Mouse (Mus musculus) mouse trophoblast stem cell (cell line): ENCODE data around the gene Ugt1a9.
"Not testable (repeated sequence)": the region's sequence is repeated elsewhere in the genome, so short reads cannot be mapped to it uniquely, and the experiment has no call there.

Source experiments
- in situ Hi-C, 2 experiments: fragments of 300-500 bp; cut with MseI, MboI; formaldehyde crosslinking; loops; 2 replicates in 1 of 2; 3 replicates in 1 of 2; pipeline ENCODE4 v1.15.1; 2025

Gene Ugt1a9

DNA sequence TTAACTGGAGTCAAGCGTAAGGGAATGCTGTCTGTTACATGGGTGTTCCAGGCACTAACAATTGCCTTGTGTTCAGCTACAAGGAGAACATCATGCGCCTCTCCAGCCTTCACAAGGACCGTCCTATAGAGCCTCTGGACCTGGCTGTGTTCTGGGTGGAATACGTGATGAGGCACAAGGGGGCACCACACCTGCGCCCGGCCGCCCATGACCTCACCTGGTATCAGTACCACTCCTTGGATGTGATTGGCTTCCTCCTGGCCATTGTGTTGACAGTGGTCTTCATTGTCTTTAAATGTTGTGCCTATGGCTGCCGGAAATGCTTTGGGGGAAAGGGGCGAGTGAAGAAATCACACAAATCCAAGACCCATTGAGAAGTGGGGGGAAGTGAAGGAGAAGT, 147.5 kb downstream of the Ugt1a9 start:
- in situ Hi-C loops = no loop called here

DNA sequence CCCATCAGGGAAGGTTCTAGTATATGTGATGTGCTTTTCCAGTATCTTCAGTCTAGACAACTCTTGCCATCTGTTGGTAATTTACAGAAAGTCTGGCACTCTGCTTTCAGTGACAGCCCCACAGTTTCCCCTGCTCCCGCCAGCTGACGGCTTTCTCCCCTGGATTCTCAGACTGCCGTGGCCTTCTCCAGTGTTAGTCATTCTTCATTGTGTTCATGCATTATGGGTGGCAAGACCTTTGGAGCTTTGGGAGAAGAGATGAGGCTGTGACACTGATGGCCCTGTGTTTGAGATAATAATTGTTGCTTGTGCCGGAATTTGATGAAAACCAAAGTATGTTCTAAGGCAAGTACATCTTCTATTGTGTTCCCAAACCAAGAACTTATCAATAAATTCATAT, 148.0 kb downstream of the Ugt1a9 start:
- in situ Hi-C loops = no loop called here

DNA sequence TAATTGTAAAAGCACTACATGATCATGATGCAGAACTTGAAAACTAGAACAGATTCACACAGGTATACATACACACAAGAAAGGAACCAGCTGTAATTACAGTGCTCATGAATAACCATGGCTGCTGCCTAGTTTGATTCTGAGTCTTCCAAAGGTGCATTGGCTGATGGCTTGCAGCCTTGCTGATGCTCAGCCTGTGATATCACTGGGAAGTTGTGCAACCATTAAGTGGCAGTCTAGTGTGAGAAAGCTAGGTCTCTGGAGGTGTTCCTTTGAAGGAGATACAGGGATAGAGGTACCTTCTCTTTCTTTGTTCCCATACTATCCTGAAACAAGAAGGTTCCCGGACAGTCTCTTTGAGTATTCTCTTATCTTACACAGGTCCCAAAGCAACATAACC, 148.5 kb downstream of the Ugt1a9 start:
- in situ Hi-C loops = no loop called here

DNA sequence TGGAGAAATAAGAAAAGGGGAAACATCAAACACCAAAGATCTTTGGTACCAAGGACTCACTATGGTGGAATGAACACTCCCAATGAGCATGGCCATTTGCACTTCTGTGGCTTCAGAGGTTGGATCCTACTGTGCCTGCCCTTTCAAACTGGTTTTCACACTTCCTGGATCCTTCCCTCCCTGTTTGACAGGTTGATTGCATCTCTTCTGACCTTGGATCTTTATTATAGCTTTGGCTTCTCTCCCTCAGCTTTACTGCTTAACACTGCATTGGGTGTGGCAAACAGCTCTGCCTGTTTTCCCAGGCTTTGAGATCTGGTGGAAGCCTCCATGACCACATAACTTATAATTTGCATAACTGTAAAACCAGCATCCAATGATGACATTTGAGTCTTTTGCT, 149.7 kb downstream of the Ugt1a9 start:
- in situ Hi-C loops = no loop called here

DNA sequence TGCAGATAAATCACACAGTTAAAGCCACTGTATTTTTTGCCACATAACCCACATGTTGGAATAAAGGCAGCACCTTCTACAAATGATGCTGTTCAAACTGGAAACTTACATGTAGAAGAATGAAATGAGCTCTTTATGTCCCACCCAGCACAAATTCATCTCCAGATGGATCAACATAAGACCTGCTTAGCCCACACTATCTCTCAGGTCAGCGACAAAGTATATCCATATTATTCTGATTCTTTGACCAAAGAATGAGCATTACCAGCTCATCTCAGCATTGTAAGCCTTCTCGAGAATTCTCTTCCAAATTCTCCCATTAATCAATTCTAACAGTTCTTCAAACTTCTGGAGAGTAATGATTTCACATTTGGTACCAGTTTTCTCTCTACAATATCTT, 151.6 kb downstream of the Ugt1a9 start:
- in situ Hi-C loops = no loop called here

DNA sequence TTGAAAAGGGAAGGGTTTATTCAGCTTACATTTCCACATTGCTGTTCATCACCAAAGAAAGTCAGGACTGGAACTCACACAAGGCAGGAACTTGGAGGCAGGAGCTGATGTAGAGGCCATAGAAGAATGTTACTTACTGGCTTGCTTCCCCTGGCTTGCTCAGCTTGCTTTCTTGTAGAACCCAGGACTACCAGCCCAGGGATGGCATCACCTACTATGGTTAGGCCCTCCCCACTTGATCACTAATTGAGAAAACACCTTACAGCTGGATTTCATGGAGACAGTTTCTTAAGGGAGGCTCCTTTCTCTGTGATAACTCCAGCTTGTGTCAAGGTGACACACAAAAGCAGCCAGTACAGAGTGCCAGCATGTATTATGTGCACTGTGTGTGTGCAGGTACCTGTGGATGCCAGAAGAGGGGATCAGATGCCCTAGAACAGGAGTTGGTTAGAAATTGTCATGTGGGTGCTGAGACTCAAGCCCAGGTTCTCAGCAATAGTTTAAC, 152.5 kb downstream of the Ugt1a9 start:
- in situ Hi-C loops = not testable (repeated sequence)

DNA sequence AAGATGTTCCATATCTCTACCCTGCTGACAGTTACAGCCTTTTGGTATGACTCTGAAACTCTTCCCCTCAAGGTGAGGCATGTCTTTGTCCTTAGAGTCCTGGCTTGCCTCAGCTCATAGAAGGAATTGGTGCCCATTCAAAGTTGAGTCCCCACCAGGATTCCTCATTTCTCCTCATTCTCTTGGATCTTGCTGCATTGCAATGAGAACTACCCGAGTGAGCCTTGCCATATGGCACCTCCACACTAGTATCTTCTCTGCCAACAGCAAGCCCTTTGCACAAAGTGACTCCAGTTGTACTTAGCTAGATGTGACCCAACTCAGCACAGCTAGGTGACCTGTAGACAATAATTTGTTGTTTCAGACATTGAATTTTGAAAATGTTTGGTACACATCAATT, 153.0 kb downstream of the Ugt1a9 start:
- in situ Hi-C loops = no loop called here

DNA sequence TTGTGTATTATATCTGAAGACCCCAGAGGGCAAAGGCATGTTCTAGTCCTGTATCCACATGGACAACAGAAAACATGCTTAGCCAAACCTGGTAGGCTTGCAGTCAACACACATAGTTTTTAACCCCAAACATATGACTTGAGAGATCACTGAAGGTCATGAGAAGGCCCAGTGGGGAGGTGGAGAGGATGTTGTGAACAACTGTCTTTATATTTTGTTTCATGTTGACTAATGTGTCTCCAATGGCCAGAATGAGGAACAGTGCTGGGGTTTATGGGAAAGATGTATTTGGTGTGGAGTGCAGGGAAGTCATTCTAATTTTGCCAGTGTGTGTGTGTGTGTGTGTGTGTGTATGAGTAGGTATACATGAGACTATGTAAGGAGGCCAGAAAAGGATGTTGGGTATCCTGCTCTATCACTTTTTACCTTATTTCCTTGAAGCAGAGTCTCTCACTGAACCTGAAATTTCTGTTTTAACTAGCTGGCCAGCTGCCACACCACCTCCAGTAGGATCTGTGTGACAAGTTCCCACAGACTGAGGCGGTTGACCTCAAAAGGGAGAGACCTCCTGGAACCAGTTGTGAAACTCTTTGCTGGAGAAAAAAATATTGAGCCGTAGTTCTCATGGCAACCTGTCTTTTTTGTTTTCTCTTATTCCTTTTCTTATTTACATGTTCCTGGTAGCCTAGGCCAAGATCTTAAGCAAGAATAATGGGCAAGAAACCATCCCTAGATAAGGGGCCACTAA, 153.6 kb downstream of the Ugt1a9 start:
- in situ Hi-C loops = no loop called here

DNA sequence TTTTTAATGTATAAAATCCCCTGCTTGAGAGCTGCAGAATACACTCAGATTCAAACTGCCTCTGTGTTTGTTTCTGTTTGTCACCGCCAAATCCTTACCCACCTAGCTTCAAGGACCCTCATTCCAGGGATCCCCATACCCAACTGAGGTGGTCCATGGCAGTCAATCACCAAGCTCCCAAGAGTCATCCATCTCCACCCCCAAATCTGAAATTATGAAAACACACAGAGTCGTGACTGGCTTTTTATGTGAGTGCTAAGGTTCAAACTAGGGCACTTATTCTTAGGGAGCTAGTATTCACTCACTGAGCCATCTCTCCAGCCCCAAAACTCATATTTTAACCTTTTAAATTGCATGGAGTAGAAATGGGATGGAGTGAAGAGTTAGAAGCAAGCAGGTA, 154.7 kb downstream of the Ugt1a9 start:
- in situ Hi-C loops = not testable (repeated sequence)

DNA sequence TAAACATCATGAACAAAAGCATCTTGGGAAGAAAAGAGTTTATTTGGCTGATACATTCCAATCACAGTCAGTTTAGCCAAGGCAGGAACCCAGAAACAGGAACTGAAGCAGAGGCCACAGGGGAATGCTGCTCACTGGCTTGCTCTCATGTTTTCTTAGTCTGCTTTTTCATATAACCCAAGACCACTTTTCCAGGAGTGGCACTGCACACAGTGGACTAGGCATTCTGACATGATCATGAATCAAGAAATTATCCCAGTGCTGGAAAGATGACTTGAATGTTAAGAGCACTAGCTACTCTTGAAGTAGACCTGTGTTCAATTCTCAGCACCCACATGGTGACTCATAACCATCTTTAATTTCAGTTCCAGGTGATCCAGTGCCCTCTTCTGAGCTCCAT, 155.1 kb downstream of the Ugt1a9 start:
- in situ Hi-C loops = no loop called here

DNA sequence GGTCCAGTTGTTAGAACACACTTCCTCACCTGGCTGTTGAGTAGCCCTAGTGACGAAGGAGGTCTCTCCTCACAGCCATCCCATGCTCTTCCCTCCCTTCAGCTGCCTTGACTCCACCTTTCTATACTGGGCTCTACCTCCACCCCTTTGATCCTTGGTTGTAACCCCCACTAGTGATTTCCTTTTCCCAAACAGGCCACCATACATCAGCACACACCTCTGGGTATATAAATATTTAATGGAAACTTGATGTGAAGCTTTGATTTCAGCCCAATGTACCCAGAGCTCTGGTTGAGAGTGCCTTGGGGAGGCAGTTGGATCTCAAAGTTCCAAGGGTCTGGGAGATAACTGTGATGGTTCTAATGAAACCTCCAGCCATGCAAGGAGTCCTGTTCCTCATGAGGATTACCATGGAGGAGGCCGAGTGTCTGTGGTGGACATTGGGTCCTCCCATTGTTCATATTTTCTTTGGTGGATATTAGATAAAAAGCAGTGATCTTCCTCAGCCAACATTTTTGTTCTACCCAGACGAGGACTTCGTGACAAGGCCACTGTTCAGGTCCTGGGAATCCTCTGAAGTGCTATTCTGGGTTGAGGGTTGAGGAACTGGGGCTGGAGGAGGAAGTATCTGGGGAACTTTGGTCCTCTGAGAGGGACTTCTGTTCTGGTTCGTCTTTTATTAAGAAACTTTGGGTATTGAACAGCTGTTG, 156.2 kb downstream of the Ugt1a9 start, which contains the start of gene Mroh2a:
Gene Mroh2a, plus strand, starts transcription at position 317 of the 710 bp plus-strand sequence.
- in situ Hi-C loops = no loop called here

DNA sequence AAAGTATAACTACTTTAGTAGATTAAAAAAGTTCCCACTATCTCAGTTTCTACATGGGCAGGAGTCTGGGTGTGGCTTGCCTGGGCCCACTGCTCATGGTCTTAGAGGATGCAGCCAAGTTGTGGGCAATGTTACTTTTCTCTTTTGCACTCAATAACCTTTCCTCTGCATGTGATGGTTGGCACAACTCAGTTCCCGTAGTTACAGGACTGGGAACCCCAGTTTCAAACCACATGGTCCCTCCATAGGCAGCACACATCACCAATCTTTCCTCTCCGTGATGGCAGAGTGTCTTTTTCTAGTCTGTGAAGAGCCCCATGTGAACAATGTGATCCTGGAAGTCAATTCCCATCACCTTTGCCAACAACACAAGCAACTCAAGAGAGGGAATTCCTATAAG, 156.9 kb downstream of the Ugt1a9 start:
- in situ Hi-C loops = no loop called here

DNA sequence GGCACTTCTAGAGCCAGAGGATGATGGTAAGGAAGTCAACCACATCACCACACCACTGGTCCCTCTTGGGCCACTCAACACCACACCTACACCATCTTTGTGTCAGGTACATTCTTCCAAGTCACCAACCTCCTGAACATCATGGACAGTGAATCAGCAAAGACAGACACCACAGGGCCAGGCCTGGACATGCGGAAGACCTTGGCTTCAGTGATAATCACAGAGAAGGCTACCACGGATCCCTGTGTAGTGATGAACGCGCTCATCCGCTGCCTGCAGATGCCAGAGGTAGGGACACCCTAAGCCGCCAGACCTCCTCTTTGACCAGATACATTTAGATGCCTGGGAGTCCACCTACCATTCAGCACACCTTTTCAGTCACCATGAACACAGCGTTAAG, 157.5 kb downstream of the Ugt1a9 start:
- in situ Hi-C loops = no loop called here

DNA sequence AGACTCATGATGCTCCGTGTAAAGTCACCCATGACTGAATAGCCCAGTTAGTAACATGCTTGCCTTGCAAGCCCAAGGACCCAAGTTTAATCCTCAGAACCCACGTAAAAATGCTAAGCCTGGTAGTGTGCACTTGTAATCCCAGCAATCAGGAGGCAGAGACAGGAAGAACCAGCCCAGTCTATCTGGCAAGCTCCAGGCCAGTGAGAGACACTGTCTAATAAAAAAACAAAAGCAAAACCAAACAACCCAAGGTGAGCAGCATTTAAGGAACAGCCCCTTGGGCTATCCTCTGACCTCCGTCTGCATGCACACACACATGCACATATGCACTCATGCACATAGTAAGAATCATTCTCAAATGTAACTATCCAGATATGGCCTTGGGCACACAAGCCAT, 159.0 kb downstream of the Ugt1a9 start:
- in situ Hi-C loops = no loop called here

DNA sequence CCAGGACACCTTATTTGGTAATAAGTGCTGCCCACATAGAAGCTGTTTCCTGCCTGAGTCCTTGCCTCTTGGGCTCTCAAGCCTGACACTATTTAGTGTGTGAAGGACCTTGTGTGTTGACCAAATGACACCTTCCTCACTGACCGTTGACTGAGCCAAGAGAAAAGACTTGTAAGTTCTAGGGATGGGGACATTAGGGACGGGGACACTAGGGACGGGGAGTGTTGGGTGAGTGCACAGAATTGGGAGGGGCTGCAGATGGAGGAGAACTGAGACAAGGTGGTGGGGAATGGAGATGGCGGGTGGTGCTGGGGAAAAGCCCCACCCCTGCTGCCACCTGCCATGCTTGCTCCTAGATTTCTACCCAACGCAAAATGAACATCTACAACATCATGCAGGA, 159.4 kb downstream of the Ugt1a9 start:
- in situ Hi-C loops = no loop called here

DNA sequence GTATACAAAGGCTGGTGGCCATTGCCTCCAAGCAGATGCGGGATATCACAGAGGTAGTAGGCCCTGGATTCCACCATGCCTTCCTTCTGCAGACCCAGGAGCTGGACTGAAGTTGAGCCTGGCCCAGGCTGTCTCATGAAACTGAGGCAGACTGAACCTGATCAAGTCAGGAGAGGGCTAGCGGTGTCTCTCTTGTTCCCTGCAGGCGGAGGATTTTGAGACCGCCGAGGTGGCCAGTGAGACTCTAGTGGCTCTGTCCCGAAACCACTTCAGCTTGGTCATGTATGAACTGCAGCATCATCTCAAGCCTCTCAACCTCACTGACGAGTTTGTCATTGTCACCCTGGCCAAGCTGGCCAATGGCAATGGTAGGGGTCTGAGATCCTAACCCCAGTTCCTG, 159.8 kb downstream of the Ugt1a9 start:
- in situ Hi-C loops = no loop called here

DNA sequence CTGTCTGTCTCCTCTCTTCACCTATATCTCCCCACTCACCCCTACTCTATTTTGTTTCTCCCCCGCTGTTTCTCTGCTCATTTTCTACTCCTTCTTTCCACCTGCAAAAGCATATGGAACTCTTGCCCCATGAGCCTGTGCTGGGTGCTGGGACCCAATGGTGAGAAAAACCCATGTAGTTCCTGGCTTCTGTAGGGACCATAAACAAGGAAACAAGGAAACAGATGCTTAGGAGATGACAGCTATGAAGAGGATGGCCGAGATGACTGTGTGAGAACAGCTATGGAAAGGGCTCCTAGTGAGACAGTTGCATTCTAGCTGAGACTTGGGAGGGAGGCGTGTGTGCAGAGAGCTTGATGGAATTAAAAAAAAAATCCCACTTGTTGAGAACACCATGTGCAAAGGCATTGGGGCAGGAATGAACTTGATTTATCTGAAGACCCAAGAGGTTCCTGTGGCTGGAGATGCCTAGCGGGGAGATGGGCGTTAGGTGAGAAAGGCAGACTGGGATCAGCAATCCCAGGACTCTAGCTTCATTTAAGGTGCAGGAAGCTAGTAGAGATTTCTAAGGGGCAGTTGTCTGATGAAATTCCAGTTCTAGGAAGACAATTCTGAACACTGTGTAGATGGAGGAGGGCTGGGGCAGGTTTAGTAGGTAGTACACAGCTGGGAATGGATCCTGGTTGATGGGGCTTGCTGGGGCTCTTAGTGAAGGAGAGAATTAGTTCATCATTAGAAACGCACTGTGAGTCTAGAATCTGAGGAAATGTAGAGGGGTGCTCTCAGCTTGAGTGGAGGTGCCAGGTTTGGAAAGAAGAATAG, 160.6 kb downstream of the Ugt1a9 start:
- in situ Hi-C loops = no loop called here

DNA sequence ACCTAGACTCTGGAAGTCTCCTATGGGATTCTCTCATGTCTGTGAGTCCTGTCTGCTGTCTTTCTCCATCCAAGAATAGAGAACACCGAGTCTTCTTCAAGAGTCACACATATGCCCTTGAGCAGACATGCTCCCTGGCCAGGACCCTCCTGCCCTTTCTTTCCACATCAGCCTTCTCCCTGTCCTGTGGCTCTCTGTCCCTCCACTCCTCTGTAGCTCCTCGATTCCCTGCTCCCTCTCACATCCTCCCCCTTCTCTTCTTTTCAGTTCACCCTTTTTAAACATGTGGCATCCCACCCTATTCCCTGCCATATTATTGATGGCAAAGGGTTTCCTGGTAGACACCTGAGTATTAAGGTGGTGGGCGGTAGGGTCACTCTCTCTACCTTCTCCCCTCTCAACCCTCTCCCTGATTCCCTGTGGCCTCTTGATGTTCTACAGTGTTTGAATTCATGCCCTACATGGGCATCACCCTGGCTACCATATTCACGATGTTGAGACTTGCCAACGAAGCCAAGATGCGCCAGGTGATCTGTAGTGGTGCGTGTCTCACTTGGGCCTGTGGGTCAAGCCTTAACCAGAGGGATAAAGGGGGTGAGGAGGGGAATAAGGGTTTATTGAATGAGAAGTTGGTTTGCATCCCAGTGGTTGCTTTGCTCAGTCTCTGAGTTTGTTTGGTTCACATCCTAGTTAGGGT, 161.4 kb downstream of the Ugt1a9 start:
- in situ Hi-C loops = no loop called here

DNA sequence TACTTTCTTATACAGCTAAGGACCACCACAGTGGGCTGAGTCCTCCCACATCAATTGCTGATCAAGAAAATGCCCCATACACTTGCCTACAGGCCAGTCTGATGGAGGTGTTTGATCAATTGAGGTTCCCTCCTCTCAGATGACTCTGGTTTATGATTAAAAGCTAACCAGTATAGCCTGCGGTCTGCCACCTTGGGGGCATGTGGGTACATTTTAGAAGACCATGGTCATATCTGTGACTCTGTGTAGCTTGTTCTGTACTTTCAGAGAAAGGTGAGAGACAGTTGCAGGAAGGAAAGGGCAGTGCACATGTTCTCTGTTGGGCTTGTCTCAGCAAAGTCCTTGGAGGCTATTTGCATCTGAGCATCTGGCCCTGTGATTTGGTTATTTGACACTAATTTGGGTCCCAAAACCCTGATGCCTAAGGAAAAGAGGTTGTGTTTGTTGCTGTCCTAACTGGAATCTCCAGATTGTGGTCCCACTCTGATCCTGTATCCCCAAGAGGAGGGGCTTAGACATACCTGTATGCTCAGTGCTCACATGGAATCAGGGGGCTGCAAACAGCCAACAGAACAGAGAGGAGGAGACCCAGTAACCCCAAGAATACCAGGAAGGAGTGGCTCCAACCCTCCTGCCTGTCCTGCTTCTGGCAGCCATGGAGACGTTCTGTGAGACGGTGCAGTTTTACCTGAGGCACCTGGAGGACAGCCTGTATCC, 162.2 kb downstream of the Ugt1a9 start:
- in situ Hi-C loops = no loop called here

DNA sequence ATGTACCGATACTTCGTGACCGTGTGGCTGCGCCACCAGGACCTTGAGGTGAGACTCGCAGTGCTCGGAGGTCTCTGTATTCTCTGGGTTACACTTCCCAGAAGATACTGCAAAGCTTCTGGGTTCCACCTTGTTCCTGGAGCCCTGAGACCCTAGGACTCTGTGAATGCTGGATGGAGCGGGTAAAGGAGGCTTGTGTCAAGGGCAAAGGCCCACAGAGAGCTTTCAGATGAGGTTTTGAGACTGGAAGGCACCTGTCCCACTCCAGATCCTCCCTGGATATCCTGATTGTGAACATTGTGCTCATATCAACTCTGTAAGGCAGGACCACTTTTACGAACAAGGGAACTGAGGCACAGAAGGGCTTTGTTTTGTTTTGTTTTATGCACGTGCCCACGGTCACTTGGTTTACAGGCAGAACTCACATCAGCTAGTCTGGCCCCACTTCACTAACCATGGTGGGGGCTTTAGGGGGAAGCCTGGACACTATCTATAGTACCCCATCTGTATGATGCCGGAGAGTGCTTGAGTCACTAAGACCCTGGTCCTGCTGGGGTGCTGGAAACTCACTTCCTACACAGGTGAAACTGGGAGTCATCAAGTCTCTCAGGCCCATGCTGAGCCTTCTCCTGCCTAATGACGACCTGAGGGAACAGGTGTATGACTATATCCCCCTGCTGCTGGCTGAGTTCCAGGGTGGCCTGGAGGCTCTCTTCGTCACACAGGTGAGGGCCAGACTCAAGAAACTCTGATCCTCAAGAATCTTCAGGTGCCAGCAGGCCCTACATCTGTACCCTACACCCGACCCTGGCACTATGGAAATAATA, 163.0 kb downstream of the Ugt1a9 start:
- in situ Hi-C loops = no loop called here
